Mouse (Mus musculus) CH12.LX (cell line): ENCODE measurements around the gene Shmt2. TPM values are rescaled to one million over a fixed set of nuclear protein-coding genes. Genes with fewer than 3 reads are reported as not detected.

Source experiments
- DNase-seq: peaks from one replicate; pipeline ENCODE4 v3.0.0-alpha.2; 2013; ENCODE audit errors: extremely low read depth
- H3K27ac ChIP-seq: 2 replicates; pipeline ENCODE4 v1.5.1; 2012; ENCODE audit warnings: low read depth, mild to moderate bottlenecking, control low read depth, moderate library complexity; ENCODE audit not compliant: insufficient read depth
- H3K27me3 ChIP-seq: replicated peaks from 2 replicates; pipeline ENCODE3; 2012; ENCODE audit warnings: inconsistent platforms
- H3K36me3 ChIP-seq, 2 experiments: replicated peaks in 1 of 2; 2 replicates each; pipeline versions ENCODE3 to v1.6.1; 2012; ENCODE audit warnings: inconsistent platforms in 1 of 2, low read length in 1 of 2, mild to moderate bottlenecking in 1 of 2, mixed read lengths in 1 of 2, moderate library complexity in 1 of 2; ENCODE audit not compliant: control insufficient read depth in 1 of 2, insufficient read depth in 1 of 2
- H3K4me1 ChIP-seq, 2 experiments: 2 replicates each; pipeline ENCODE4 v1.6.1; 2012; ENCODE audit warnings: inconsistent platforms in 1 of 2, moderate library complexity in 1 of 2; ENCODE audit not compliant: insufficient read depth in 2 of 2, control insufficient read depth in 1 of 2
- H3K4me2 ChIP-seq: 2 replicates; pipeline ENCODE4 v1.6.1; 2012; ENCODE audit warnings: low read depth, mild to moderate bottlenecking, control low read depth; ENCODE audit not compliant: poor library complexity, insufficient read depth, severe bottlenecking
- H3K4me3 ChIP-seq, 3 experiments: fragments of 150-350 bp in 1 of 3; sonication (generic) in 1 of 3; replicated peaks in 1 of 3; 2 replicates each; pipeline versions ENCODE3 to v1.5.1; 2011 to 2012; ENCODE audit warnings: low read depth in 2 of 3, low read length in 2 of 3, mild to moderate bottlenecking in 2 of 3, moderate library complexity in 2 of 3, control low read depth in 1 of 3, improper control_type of control experiment in 1 of 3, inconsistent platforms in 1 of 3, mixed read lengths in 1 of 3; ENCODE audit not compliant: poor library complexity in 1 of 3
- H3K79me2 ChIP-seq: replicated peaks from 2 replicates; pipeline ENCODE4 v1.6.1; 2012; ENCODE audit warnings: mild to moderate bottlenecking, moderate library complexity; ENCODE audit not compliant: control insufficient read depth, poor library complexity, insufficient read depth, severe bottlenecking; ENCODE audit errors: extremely low read depth
- H3K9ac ChIP-seq: 2 replicates; pipeline ENCODE4 v1.6.1; 2012; ENCODE audit warnings: low read depth, mild to moderate bottlenecking, control low read depth, moderate library complexity; ENCODE audit not compliant: insufficient read depth
- H3K9me3 ChIP-seq: replicated peaks from 2 replicates; pipeline ENCODE3; 2012; ENCODE audit warnings: low read length, inconsistent platforms, mixed read lengths
- BHLHE40 ChIP-seq: IDR thresholded peaks from 2 replicates; pipeline ENCODE4 v1.6.1; 2011; ENCODE audit warnings: mild to moderate bottlenecking, low read depth, low read length, improper control_type of control experiment
- CHD1 ChIP-seq: IDR thresholded peaks from 2 replicates; pipeline ENCODE4 v1.6.1; 2012; ENCODE audit warnings: low read depth, low read length, improper control_type of control experiment, inconsistent platforms
- CHD2 ChIP-seq: IDR thresholded peaks from 2 replicates; pipeline ENCODE4 v1.6.1; 2011; ENCODE audit warnings: low read length, improper control_type of control experiment
- CTCF ChIP-seq, 2 experiments: IDR thresholded peaks in 1 of 2; conservative IDR thresholded peaks in 1 of 2; 2 replicates each; pipeline ENCODE4 v1.5.1; 2011 to 2012; ENCODE audit warnings: low read depth in 2 of 2, low read length in 2 of 2, improper control_type of control experiment in 1 of 2, inconsistent platforms in 1 of 2, mild to moderate bottlenecking in 1 of 2, moderate library complexity in 1 of 2
- E2F4 ChIP-seq: IDR thresholded peaks from 2 replicates; pipeline ENCODE4 v1.6.1; 2011; ENCODE audit warnings: low read depth, low read length, improper control_type of control experiment; ENCODE audit not compliant: insufficient replicate concordance
- ELF1 ChIP-seq: IDR thresholded peaks from 2 replicates; pipeline ENCODE4 v1.6.1; 2014; ENCODE audit warnings: low read depth, mild to moderate bottlenecking, inconsistent platforms, low read length, improper control_type of control experiment
- IRF4 ChIP-seq: IDR thresholded peaks from 2 replicates; pipeline ENCODE4 v1.6.1; 2014; ENCODE audit warnings: low read depth, mild to moderate bottlenecking, inconsistent platforms, low read length, improper control_type of control experiment
- JUN ChIP-seq: IDR thresholded peaks from 2 replicates; pipeline ENCODE4 v1.6.1; 2011; ENCODE audit warnings: low read depth, mild to moderate bottlenecking, low read length, improper control_type of control experiment, moderate library complexity; ENCODE audit not compliant: insufficient read depth
- KAT2A ChIP-seq: IDR thresholded peaks from 2 replicates; pipeline ENCODE4 v1.6.1; 2012; ENCODE audit warnings: low read length, improper control_type of control experiment, inconsistent platforms; ENCODE audit not compliant: insufficient replicate concordance
- MAX ChIP-seq: IDR thresholded peaks from 2 replicates; pipeline ENCODE4 v1.6.1; 2011; ENCODE audit warnings: low read length, improper control_type of control experiment
- MAZ ChIP-seq: IDR thresholded peaks from 2 replicates; pipeline ENCODE4 v1.6.1; 2012; ENCODE audit warnings: low read depth, mild to moderate bottlenecking, inconsistent platforms, low read length, improper control_type of control experiment, moderate library complexity
- MYC ChIP-seq: IDR thresholded peaks from 2 replicates; pipeline ENCODE4 v1.6.1; 2011; ENCODE audit warnings: low read depth, mild to moderate bottlenecking, improper control_type of control experiment, low read length
- NELFE ChIP-seq: IDR thresholded peaks from 2 replicates; pipeline ENCODE4 v1.6.1; 2011; ENCODE audit warnings: low read depth, low read length, improper control_type of control experiment
- RAD21 ChIP-seq: IDR thresholded peaks from 2 replicates; pipeline ENCODE4 v1.6.1; 2011; ENCODE audit warnings: low read depth, mild to moderate bottlenecking, low read length, improper control_type of control experiment, moderate library complexity
- RCOR1 ChIP-seq: conservative IDR thresholded peaks from 2 replicates; pipeline ENCODE4 v1.6.1; 2012; ENCODE audit warnings: low read depth, mild to moderate bottlenecking, inconsistent platforms, low read length, improper control_type of control experiment
- SMC3 ChIP-seq: IDR thresholded peaks from 2 replicates; pipeline ENCODE4 v1.6.1; 2011; ENCODE audit warnings: low read depth, low read length, improper control_type of control experiment
- TCF12 ChIP-seq: IDR thresholded peaks from 2 replicates; pipeline ENCODE4 v1.6.1; 2014; ENCODE audit warnings: low read depth, mild to moderate bottlenecking, inconsistent platforms, low read length, improper control_type of control experiment
- USF1 ChIP-seq: IDR thresholded peaks from 2 replicates; pipeline ENCODE4 v1.6.1; 2014; ENCODE audit warnings: low read depth, mild to moderate bottlenecking, inconsistent platforms, low read length, improper control_type of control experiment
- ZC3H11A ChIP-seq: IDR thresholded peaks from 2 replicates; pipeline ENCODE4 v1.6.1; 2012; ENCODE audit warnings: low read depth, mild to moderate bottlenecking, inconsistent platforms, low read length, improper control_type of control experiment
- ZMIZ1 ChIP-seq: IDR thresholded peaks from 2 replicates; pipeline ENCODE4 v1.6.1; 2012; ENCODE audit warnings: low read depth, mild to moderate bottlenecking, inconsistent platforms, low read length, improper control_type of control experiment
- dilution Hi-C: fragments of 300-500 bp; cut with MboI; formaldehyde crosslinking; loops from 2 replicates; pipeline ENCODE4 v1.14.3; 2020; ENCODE audit warnings: low sequenced_read_pairs; ENCODE audit not compliant: extremely low pct_unique_long_range_greater_than_20kb, extremely low pct_ligation_motif_present
- in situ Hi-C: fragments of 300-500 bp; cut with MboI; formaldehyde crosslinking; loops from 3 replicates; pipeline ENCODE4 v1.14.3; 2019; ENCODE audit warnings: low sequenced_read_pairs, low pct_ligation_motif_present, low pct_unique_long_range_greater_than_20kb, mixed read lengths
- polyA plus RNA-seq: library from polyadenylated mRNA; unstranded; fragments of >175 nt; gene quantifications from 2 replicates; pipeline ENCODE4 v1.2.1, GENCODE M21; 2012; ENCODE audit warnings: low read depth; ENCODE audit not compliant: insufficient read length
- total RNA-seq, 2 experiments: library from RNA; depleted of rRNA; stranded (reverse); fragments of 300-350 nt in 1 of 2; fragments of >200 nt in 1 of 2; gene quantifications; 2 replicates each; pipeline ENCODE4 v1.2.3; 2012 to 2014

Shmt2 gene
- total and polyA plus RNA-seq, 3 experiments: 267 to 353 (median 317) TPM

DNA sequence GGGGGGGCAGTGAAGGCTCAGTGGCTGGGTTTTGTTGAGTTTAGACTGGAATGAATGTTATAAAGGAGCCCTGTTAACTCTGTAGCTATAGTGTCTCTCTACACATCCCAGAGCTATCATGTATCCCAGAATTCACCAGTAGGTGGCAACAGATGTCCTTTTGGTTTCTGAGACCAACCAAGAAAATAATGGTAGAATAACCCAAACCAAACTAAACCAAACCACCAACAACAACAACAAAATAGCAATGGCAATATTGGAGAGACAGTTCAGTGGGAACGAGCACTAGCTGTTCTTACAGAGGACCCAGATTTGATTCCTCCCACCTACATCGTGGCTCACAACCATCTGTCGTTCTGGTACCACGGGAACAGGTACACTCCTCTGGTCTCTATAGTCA is 43.1 kb downstream of the Shmt2 start:
- TF ChIP-seq MAX (no peak), ZMIZ1 (no peak), ELF1 (no peak), CHD1 (no peak), JUN (no peak), BHLHE40 (no peak), CTCF (conservative IDR thresholded peaks at IDR 0.05 in 1 of 2, IDR thresholded peaks at IDR 0.05 in 1 of 2; ENCODE audit: low read depth in 2 of 2, low read length in 2 of 2) (peak; percentile 18 to 69; a peak in 3 of 4 replicates), CHD2 (no peak), USF1 (no peak), RCOR1 (no peak), SMC3 (peak; percentile 34), MYC (no peak), TCF12 (no peak), E2F4 (no peak), KAT2A (no peak), RAD21 (peak; percentile 56)
- in situ Hi-C loops: no loop called here
- Histone ChIP-seq H3K36me3 (peaks cover 15 to 78% of the 10 kb centered on the region in 2 experiments), H3K4me3 (no peak overlapping the region), H3K4me2 (no peak overlapping the region), H3K27me3 (no peaks in the 10 kb centered on the region), H3K27ac (no peak overlapping the region), H3K9ac (no peak overlapping the region), H3K9me3 (no peaks in the 10 kb centered on the region), H3K4me1 (peaks cover 0 to 10% of the 10 kb centered on the region in 2 experiments; a peak in 2 of 4 replicates), H3K79me2 (no peaks in the 10 kb centered on the region)
- dilution Hi-C loops: no loop called here
- DNase-seq: peak; percentile 38

- TF ChIP-seq ZC3H11A: no peak
- TF ChIP-seq NELFE: no peak
- TF ChIP-seq E2F4: no peak
- TF ChIP-seq RAD21: no peak
- TF ChIP-seq IRF4: no peak
- TF ChIP-seq MAZ: no peak
- TF ChIP-seq BHLHE40: no peak
- dilution Hi-C loops: no loop called here
- peaks cover 0 to 10% of the 10 kb centered on the region in 2 experiments; a peak in 2 of 4 replicates for H3K4me1 ChIP-seq
Observed at GRCm38 (mm10) chr10:127477301-127477700, 44.9 kb downstream of the Shmt2 start.

More at GRCm38 (mm10) chr10:127477301-127477700, 44.9 kb downstream of the Shmt2 start:
- Histone ChIP-seq H3K27me3 (no peaks in the 10 kb centered on the region), H3K9ac (no peak overlapping the region), H3K4me3 (no peak overlapping the region), H3K4me2 (no peak overlapping the region), H3K9me3 (no peaks in the 10 kb centered on the region), H3K27ac (no peak overlapping the region), H3K79me2 (no peaks in the 10 kb centered on the region), H3K36me3 (peaks cover 22 to 78% of the 10 kb centered on the region in 2 experiments)
- in situ Hi-C loops: no loop called here
- no peak for DNase-seq
